Mouse (Mus musculus) heart, embryonic 13.5 days (tissue): Measurements from ENCODE around the gene Zfp667. TPM values are rescaled to one million over a fixed set of nuclear protein-coding genes. Genes with fewer than 3 reads are reported as not detected.
"Not testable (repeated sequence)": the region's sequence is repeated elsewhere in the genome, so short reads cannot be mapped to it uniquely, and the experiment has no call there.

Experiments used
- ATAC-seq: fragments of 200-750 bp; cut with Nextera tagmentation; 2 replicates; pipeline ENCODE4 v1.8.0; 2017; ENCODE audit warnings: moderate TSS enrichment; ENCODE audit not compliant: insufficient number of reproducible peaks, low FRiP score, low TSS enrichment; ENCODE audit errors: extremely low read depth
- H3K27ac ChIP-seq: fragments of 300-500 bp; sonication (generic); replicated peaks from 2 replicates; pipeline ENCODE4 v1.5.1; 2015; ENCODE audit warnings: moderate library complexity, mild to moderate bottlenecking, inconsistent platforms
- H3K27me3 ChIP-seq: fragments of 300-500 bp; sonication (generic); replicated peaks from 2 replicates; pipeline ENCODE4 v1.6.1; 2015; ENCODE audit warnings: mild to moderate bottlenecking, inconsistent platforms
- H3K36me3 ChIP-seq: fragments of 300-500 bp; sonication (generic); 2 replicates; pipeline ENCODE4 v1.6.1; 2015; ENCODE audit warnings: mild to moderate bottlenecking, inconsistent platforms
- H3K4me1 ChIP-seq: fragments of 300-500 bp; sonication (generic); 2 replicates; pipeline ENCODE4 v1.6.1; 2015; ENCODE audit warnings: inconsistent platforms
- H3K4me2 ChIP-seq: fragments of 300-500 bp; sonication (generic); 2 replicates; pipeline ENCODE4 v1.6.1; 2015; ENCODE audit warnings: inconsistent platforms, mild to moderate bottlenecking, moderate library complexity
- H3K4me3 ChIP-seq: fragments of 300-500 bp; sonication (generic); 2 replicates; pipeline ENCODE4 v1.5.1; 2015; ENCODE audit warnings: moderate library complexity, mild to moderate bottlenecking, inconsistent platforms
- H3K9ac ChIP-seq: fragments of 300-500 bp; sonication (generic); 2 replicates; pipeline ENCODE4 v1.6.1; 2015; ENCODE audit warnings: inconsistent platforms, mild to moderate bottlenecking, moderate library complexity
- H3K9me3 ChIP-seq: fragments of 300-500 bp; sonication (generic); 2 replicates; pipeline ENCODE4 v1.6.1; 2016; ENCODE audit warnings: inconsistent platforms
- WGBS: fragments of 180-500 bp; shearing (Covaris S2); methylation state at CpG from one replicate; pipeline ENCODE4 v1.1.7; 2015; ENCODE audit warnings: mixed read lengths; 5-methylcytosine and 5-hydroxymethylcytosine counted together
- polyA plus RNA-seq: library from polyadenylated mRNA; unstranded; fragments of >200 nt; fragmentation: Nextera tagmentation; extraction: Ambion mirVana; gene quantifications from 2 replicates; pipeline ENCODE4 v1.2.1, GENCODE M21; 2015

Zfp667 gene
- polyA plus RNA-seq = 3.6 and 4.2 TPM in 2 replicates

DNA sequence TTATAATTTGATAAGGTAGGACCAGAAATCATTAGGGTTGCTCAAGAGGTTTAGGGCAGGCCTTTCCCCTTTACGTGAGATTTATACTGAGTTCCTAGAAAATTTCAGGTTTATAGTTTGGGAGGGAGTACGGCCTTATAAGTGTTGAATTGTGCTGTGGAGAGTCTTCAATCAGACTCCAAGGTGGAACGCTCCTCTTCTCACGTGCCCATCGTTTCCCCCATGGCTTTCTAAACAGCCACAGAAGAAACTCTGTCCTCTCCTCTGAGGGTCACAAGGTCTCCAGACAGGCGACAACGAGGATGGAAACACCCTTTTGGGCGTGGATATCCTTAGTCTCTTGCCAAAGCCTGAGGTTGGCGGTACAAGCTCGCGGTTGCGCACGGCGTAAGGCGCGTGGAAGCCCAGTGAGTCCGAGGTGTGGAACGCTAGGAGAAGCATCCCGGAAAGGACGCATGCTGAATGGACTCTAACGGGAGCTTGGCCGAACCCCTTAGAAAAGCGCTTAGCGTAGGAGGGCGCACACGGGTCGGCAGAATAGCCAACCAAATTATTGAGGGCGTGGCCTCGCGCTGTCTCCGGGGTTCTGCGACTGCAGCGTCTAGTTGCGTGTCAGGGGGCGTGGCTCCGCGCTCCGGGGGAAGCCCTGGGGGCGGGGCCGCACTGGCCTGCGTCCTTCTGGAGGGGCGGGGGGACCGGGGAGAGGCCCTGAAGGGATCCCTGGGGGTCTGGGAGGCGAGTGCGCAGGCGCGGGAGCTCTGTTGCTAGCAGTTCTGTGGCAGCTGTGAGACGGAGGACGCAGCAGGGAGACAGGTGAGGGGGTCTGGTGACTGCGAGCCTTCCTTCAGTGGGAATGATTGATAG lies at the start of gene Zfp667:
Gene Zfp667 (plus strand): TSS at position 738 of the 864 bp plus-strand sequence.
- H3K9ac ChIP-seq = peak within 1 kb of the TSS; percentile 82
- H3K27ac ChIP-seq = peak within 1 kb of the TSS; percentile 85
- peaks cover 5% of the 10 kb centered on the region; the same call in 1 of the 2 replicates for H3K36me3 ChIP-seq
- peak; percentile 92 for ATAC-seq
- 4% methylated on average over 45 of the region's 50 CpGs for WGBS
- H3K27me3 ChIP-seq = no peaks in the 10 kb centered on the region
- peaks cover 25% of the 10 kb centered on the region for H3K4me1 ChIP-seq
- peak within 1 kb of the TSS; percentile 85 for H3K4me2 ChIP-seq
- H3K9me3 ChIP-seq = no peaks in the 10 kb centered on the region
- peak within 1 kb of the TSS; percentile 58 for H3K4me3 ChIP-seq

DNA sequence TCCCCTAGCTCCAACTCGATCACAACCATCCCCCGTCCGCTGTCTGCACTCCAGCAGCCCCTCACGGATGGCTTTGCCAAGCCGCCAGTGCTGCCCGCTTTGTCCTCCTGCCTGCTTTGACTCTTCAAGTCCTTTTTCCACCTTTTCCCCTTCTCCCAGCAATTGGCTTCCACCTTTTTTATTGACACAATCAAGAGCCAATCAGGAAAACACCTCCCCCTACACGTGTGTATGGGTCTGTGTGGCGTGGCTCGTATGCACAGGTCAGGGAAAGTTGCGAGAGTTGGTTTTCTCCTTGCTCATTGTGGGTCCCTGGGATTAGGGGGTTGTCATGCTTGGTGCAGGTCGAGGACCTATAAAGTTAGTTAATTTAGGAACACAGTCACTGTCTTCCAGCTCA lies 46.6 kb upstream of the Zfp667 start:
- ATAC-seq = no peak
- WGBS = 44% methylated on average over 11 of the region's 11 CpGs

DNA sequence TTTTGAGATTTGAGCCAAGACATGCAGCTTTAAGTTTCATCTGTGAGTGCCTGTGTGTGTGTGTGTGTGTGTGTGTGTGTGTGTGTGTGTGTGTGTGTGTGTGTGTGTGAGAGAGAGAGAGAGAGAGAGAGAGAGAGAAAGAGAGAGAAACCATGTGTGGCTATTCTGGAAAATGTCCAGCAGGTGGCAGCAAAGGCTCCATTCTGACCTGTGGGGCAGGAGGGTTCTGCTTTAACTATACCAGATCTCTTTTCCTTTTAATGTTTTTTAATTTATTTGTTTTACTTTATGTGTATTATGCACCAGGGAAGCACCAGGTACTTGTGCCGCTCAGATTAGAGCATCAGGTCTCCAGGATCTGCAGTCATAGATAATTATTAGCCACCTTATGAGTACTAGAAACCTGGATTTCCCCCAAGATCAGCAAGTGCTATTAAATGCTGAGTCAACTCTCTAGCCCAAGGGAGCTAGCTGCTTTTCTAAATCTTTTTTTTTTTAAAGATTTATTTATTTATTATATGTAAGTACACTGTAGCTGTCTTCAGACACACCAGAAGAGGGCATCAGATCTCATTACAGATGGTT lies 45.4 kb upstream of the Zfp667 start:
- 6% methylated on average over 1 of the region's 1 CpGs for WGBS
- H3K9ac ChIP-seq, H3K4me2 ChIP-seq, H3K9me3 ChIP-seq, ATAC-seq, H3K4me1 ChIP-seq, H3K27me3 ChIP-seq, H3K27ac ChIP-seq, H3K4me3 ChIP-seq, H3K36me3 ChIP-seq: not testable (repeated sequence)

More for the DNA sequence above, 46.6 kb upstream of the Zfp667 start:
- Histone ChIP-seq H3K4me3 (no peak overlapping the region), H3K27me3 (0 out of 2 replicates have a peak, but pooled peaks cover 5% of the 10 kb centered on the region), H3K4me2 (no peak overlapping the region), H3K36me3 (no peaks in the 10 kb centered on the region), H3K4me1 (no peaks in the 10 kb centered on the region), H3K9me3 (no peaks in the 10 kb centered on the region), H3K27ac (no peak overlapping the region), H3K9ac (no peak overlapping the region)

DNA sequence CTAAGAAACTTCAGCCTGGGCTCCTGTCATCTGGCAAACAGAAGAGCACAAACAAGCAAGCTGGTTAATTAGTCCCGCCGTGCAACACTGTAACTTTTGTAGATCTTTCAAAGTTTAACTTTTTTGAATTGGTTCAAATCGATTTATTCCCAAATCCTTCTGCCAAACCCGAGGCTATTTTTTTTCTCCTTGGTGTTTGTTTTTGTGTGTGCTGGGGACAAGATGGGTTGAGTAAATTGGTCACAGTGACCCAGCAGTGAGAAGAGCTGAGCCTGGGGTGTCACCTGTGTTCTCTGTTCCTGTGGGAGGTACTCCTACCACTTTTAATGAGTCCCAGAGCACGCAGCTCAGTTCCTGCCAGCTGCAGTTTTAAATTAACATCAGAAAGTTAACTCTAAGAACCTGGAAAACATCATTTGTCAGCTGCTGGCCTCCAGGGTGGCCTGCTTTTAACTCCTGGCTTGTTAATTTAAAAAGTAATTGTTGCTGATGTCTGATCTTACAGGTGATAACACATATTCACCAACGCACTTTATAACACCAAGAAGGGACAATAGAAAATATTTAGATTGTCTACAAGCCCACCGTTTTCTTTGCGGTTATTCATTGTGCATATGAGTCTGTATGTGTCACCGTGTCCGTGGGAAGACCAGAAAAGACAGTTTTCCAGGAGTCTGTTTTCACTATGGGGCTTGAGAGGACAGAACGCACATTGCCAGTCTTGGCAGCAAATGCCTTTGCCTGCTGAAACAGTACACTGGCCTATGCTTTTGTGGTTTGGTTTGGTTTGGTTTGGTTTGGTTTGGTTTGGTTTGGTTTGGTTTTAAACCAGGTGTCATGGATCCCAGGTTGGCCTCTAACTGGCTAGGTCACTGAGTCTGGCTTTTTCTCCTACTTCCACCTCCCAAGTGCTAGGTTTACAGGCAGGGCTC lies 41.8 kb upstream of the Zfp667 start:
- no peak for ATAC-seq
- Histone ChIP-seq H3K4me2 (no peak overlapping the region), H3K4me3 (no peak overlapping the region), H3K9ac (no peak overlapping the region), H3K9me3 (no peaks in the 10 kb centered on the region), H3K4me1 (no peaks in the 10 kb centered on the region), H3K27ac (no peak overlapping the region), H3K36me3 (no peaks in the 10 kb centered on the region), H3K27me3 (0 out of 2 replicates have a peak, but pooled peaks cover 3% of the 10 kb centered on the region)
- WGBS = 39% methylated on average over 11 of the region's 11 CpGs

DNA sequence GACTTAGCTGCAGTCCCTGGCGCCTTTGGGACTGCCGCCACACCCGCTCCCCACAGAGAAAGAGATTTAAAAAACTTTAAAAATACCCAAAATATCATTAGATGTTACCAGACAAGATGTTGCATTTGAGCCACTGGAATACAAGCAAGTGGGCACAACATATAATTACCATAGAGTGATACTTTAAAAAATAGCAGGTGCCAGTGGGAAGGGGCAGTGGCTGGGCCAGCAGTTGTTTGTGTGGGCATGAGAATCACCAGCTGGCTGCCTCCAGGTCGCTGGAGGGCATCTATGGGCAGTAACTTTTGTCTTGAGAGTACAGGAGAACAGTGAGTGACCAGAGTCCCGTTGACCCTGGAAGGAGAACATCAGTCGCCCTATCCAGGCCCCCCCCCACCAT lies 34.0 kb upstream of the Zfp667 start, which contains the start of gene Epp13:
Gene Epp13 (plus strand): TSS at position 301 of the 400 bp plus-strand sequence.
- no peaks in the 10 kb centered on the region for H3K9me3 ChIP-seq
- no peak for ATAC-seq
- H3K9ac ChIP-seq = no peak within 1 kb of the TSS
- no peaks in the 10 kb centered on the region for H3K27me3 ChIP-seq
- no peaks in the 10 kb centered on the region for H3K36me3 ChIP-seq
- no peak within 1 kb of the TSS for H3K4me3 ChIP-seq
- no peak within 1 kb of the TSS for H3K4me2 ChIP-seq
- no peak within 1 kb of the TSS for H3K27ac ChIP-seq
- H3K4me1 ChIP-seq = no peaks in the 10 kb centered on the region
- 69% methylated on average over 6 of the region's 6 CpGs for WGBS

DNA sequence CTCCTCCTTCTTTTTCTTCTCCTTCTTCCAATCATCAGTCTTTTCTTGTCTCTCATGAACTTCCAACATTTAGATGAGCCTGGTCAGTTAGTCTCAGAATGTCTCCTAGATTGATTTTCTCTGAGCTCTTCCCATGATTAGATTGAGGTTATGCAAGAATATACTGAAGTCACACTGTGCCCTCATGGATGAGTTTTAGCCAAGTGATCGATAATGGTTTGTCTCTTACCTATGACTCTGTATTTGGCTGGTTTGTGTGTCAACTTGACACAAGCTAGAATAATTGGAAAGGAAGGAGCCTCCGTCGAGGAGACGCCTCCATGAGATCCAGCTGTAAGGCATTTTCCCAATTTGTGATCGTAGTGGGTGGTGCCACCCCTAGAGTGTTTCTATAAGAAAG lies 31.9 kb upstream of the Zfp667 start:
- H3K4me1 ChIP-seq = no peaks in the 10 kb centered on the region
- WGBS = 85% methylated on average over 5 of the region's 5 CpGs
- no peak for ATAC-seq
- H3K4me3 ChIP-seq = no peak overlapping the region
- H3K4me2 ChIP-seq = no peak overlapping the region
- H3K27ac ChIP-seq = no peak overlapping the region
- no peaks in the 10 kb centered on the region for H3K36me3 ChIP-seq
- no peaks in the 10 kb centered on the region for H3K27me3 ChIP-seq
- H3K9ac ChIP-seq = no peak overlapping the region
- no peaks in the 10 kb centered on the region for H3K9me3 ChIP-seq

DNA sequence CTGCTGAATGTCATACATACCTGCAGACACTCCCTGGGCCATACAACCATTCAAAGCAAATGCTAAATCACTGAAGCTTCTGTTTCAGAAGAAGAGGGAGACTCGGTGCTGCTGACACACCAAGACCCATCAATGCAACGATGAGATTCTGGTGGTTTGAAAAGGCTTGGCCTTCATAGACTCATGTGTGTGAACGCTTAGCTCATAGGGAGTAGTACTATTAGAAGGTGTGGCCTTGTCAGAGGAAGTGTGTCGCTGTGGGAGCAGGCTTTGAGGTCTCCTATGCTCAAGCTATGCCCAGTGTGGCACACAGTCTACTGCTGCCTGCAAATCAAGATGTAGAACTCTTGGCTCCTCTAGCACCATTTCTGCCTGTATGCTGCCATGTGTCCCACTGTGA lies 29.0 kb upstream of the Zfp667 start:
- Histone ChIP-seq H3K4me1 (no peaks in the 10 kb centered on the region), H3K36me3 (no peaks in the 10 kb centered on the region), H3K27ac (no peak overlapping the region), H3K9me3 (no peaks in the 10 kb centered on the region), H3K27me3 (no peaks in the 10 kb centered on the region), H3K4me3 (no peak overlapping the region), H3K9ac (no peak overlapping the region), H3K4me2 (no peak overlapping the region)
- 76% methylated on average over 4 of the region's 4 CpGs for WGBS
- ATAC-seq = no peak

DNA sequence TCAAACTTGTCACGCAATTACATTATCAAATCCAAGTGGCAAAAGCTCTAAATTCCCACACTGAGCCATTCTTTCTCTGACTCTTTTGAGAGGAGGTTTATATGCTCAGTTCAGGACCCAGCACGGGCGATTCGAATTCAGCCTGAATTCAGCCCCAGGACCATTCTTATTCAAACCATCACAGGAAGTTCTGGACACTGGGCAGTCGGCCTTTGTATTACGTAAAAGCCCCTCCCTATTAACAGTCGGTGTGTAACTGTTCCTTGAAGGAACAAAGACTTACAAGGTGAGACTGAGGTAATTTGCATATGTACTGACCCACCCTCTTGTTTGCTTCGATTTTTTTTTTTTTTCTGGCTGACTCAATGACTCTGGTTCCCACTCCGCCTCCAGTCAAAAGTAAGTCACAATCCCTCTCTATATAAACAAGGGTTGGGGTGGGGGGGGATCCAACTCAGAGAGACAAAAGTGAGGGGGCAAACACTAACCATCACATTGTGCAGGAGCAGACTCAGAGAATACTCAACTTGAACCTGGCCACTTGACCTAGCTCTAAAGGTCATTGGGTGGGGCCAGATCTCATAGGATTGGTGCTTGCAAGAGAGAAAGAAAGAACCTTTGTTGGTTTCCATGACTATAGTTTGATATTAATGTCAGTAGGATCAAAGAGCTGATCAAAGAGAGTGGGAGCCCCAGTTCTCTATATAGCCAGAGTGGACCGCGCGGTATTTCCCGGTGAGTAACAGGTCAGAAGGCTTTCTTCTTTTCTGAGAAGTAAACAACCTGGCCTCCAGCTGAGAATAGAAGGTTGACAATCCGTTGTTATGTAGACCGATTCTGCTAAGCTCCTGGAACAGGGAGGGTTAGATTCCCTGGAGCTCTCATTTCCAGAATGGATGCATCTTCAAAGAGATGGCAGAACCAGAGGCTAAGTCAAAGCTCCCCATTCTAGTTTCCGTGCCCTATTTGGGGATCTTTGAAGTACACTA lies 27.9 kb upstream of the Zfp667 start:
- H3K36me3 ChIP-seq = no peaks in the 10 kb centered on the region
- H3K4me2 ChIP-seq = no peak overlapping the region
- WGBS = 35% methylated on average over 16 of the region's 16 CpGs
- no peaks in the 10 kb centered on the region for H3K4me1 ChIP-seq
- H3K9ac ChIP-seq = no peak overlapping the region
- H3K27ac ChIP-seq = no peak overlapping the region
- no peaks in the 10 kb centered on the region for H3K27me3 ChIP-seq
- no peaks in the 10 kb centered on the region for H3K9me3 ChIP-seq
- ATAC-seq = no peak
- no peak overlapping the region for H3K4me3 ChIP-seq

DNA sequence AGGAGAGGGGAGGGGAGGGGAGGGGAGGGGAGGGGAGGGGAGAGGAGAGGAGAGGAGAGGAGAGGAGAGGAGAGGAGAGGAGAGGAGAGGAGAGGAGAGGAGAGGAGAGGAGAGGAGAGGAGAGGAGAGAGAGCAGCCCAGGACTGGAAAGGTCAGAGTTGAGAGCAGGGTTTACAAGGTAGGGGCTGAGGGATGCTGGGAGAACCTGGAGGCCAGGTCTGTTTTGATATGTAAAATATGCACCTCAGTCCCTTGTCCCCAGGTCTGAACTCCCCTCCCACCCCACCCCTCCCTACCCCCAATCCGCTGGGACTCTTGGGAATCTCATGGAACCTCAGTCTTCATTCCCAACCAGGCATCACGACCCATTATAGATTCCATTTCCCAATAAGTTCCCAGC lies 26.4 kb upstream of the Zfp667 start:
- H3K27ac ChIP-seq, H3K4me3 ChIP-seq, H3K4me2 ChIP-seq, H3K27me3 ChIP-seq, H3K36me3 ChIP-seq, H3K9me3 ChIP-seq, H3K4me1 ChIP-seq, ATAC-seq, H3K9ac ChIP-seq: not testable (repeated sequence)
- WGBS = 41% methylated on average over 2 of the region's 2 CpGs

DNA sequence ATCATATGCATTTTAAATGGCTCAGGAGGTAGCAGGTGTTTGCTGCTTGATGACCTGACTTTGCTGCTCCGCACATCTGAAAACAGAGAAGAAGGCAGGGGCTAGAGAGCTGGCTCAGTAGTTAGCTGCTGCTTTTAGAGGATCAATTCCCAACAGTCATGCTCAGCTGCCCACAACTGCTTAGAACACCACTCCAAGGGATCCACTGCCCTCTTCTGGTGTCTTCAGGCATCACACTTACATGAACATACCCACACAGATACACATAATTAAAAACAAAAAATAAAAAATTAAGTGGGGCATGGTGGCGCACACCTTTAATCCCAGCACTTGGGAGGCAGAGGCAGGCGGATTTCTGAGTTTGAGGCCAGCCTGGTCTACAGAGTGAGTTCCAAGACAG lies 24.3 kb upstream of the Zfp667 start:
- Histone ChIP-seq H3K4me1 (no peaks in the 10 kb centered on the region), H3K36me3 (no peaks in the 10 kb centered on the region), H3K4me3 (no peak overlapping the region), H3K9me3 (no peaks in the 10 kb centered on the region), H3K9ac (no peak overlapping the region), H3K27ac (no peak overlapping the region), H3K4me2 (no peak overlapping the region), H3K27me3 (no peaks in the 10 kb centered on the region)
- WGBS = 70% methylated on average over 3 of the region's 3 CpGs
- no peak for ATAC-seq
